Mouse (Mus musculus): Measurements from ENCODE around the gene Srsf10. TPM values are rescaled to one million over a fixed set of nuclear protein-coding genes. Genes with fewer than 3 reads are reported as not detected.
A peak's percentile ranks its signal among the peaks of the same experiment; 100 is the strongest.

The Srsf10 gene
- polyA plus RNA-seq, 1 experiment from 2014 or later = 88.1 TPM

- H3K27me3 ChIP-seq (ENCODE audit: control insufficient read depth, insufficient read depth, low read length) = no peaks in the 10 kb centered on the region
- ATAC-seq (ENCODE audit: low FRiP score, low TSS enrichment) (peak; percentile 86), DNase-seq (ENCODE audit: low spot score) (peak; percentile 86)
- H3K4me3 ChIP-seq (ENCODE audit: low read depth, low read length) = no peak overlapping the region
- 4% methylated on average over 4 of the region's 4 CpGs for WGBS
- no peaks in the 10 kb centered on the region for H3K36me3 ChIP-seq (ENCODE audit: control insufficient read depth, insufficient read depth, low read length)
- no peak overlapping the region for H3K27ac ChIP-seq (replicated peaks)
- no peaks in the 10 kb centered on the region for H3K9me3 ChIP-seq (ENCODE audit: control insufficient read depth, low read length)
- no peak overlapping the region for H3K4me2 ChIP-seq (replicated peaks; ENCODE audit: low read depth)
- TF ChIP-seq CTCF (IDR thresholded peaks at IDR 0.05; ENCODE audit: low read depth) (peak; percentile 95), EP300 (optimal IDR thresholded peaks at IDR 0.05) (no peak)
- H3K9ac ChIP-seq (ENCODE audit: low read length) = no peak overlapping the region
- no peaks in the 10 kb centered on the region for H3K4me1 ChIP-seq (replicated peaks; ENCODE audit: control insufficient read depth, insufficient read depth)
These were observed 34.3 kb downstream of the Srsf10 start for GRCm38 (mm10) chr4:135889884-135890283.

- Histone ChIP-seq H3K4me3 (ENCODE audit: low read depth, low read length) (no peak overlapping the region), H3K9me3 (ENCODE audit: control insufficient read depth, low read length) (no peaks in the 10 kb centered on the region), H3K9ac (ENCODE audit: low read length) (no peak overlapping the region), H3K4me1 (replicated peaks; ENCODE audit: control insufficient read depth, insufficient read depth) (no peaks in the 10 kb centered on the region), H3K36me3 (ENCODE audit: control insufficient read depth, insufficient read depth, low read length) (no peaks in the 10 kb centered on the region), H3K27ac (replicated peaks) (no peak overlapping the region), H3K27me3 (ENCODE audit: control insufficient read depth, insufficient read depth, low read length) (no peaks in the 10 kb centered on the region), H3K4me2 (replicated peaks; ENCODE audit: low read depth) (no peak overlapping the region)
- TF ChIP-seq CTCF (IDR thresholded peaks at IDR 0.05; ENCODE audit: low read depth) (no peak), EP300 (optimal IDR thresholded peaks at IDR 0.05) (no peak)
- ATAC-seq (ENCODE audit: low FRiP score, low TSS enrichment) (no peak), DNase-seq (ENCODE audit: low spot score) (no peak)
- 82% methylated on average over 2 of the region's 2 CpGs for WGBS
These were observed 36.0 kb downstream of the Srsf10 start for GRCm38 (mm10) chr4:135891539-135891938.

- Histone ChIP-seq H3K27ac (replicated peaks) (no peak overlapping the region), H3K27me3 (ENCODE audit: control insufficient read depth, insufficient read depth, low read length) (no peaks in the 10 kb centered on the region), H3K9me3 (ENCODE audit: control insufficient read depth, low read length) (no peaks in the 10 kb centered on the region), H3K9ac (ENCODE audit: low read length) (no peak overlapping the region), H3K36me3 (ENCODE audit: control insufficient read depth, insufficient read depth, low read length) (no peaks in the 10 kb centered on the region), H3K4me1 (replicated peaks; ENCODE audit: control insufficient read depth, insufficient read depth) (no peaks in the 10 kb centered on the region), H3K4me3 (ENCODE audit: low read depth, low read length) (no peak overlapping the region), H3K4me2 (replicated peaks; ENCODE audit: low read depth) (no peak overlapping the region)
- TF ChIP-seq CTCF (IDR thresholded peaks at IDR 0.05; ENCODE audit: low read depth) = peak; percentile 53; the same call in 1 of the 2 replicates
- TF ChIP-seq EP300 (optimal IDR thresholded peaks at IDR 0.05) = no peak
- ATAC-seq (ENCODE audit: low FRiP score, low TSS enrichment) (no peak), DNase-seq (ENCODE audit: low spot score) (no peak)
- 48% methylated on average over 4 of the region's 4 CpGs for WGBS
These were observed 37.3 kb downstream of the Srsf10 start for GRCm38 (mm10) chr4:135892884-135893283.

- no peak within 1 kb of the TSS for H3K4me2 ChIP-seq (replicated peaks; ENCODE audit: low read depth)
- no peaks in the 10 kb centered on the region for H3K9me3 ChIP-seq (ENCODE audit: control insufficient read depth, low read length)
- H3K9ac ChIP-seq (ENCODE audit: low read length) = no peak within 1 kb of the TSS
- WGBS = 45% methylated on average over 8 of the region's 8 CpGs
- no peak for ATAC-seq (ENCODE audit: low FRiP score, low TSS enrichment)
- H3K4me1 ChIP-seq (replicated peaks; ENCODE audit: control insufficient read depth, insufficient read depth) = no peaks in the 10 kb centered on the region
- no peaks in the 10 kb centered on the region for H3K27me3 ChIP-seq (ENCODE audit: control insufficient read depth, insufficient read depth, low read length)
- H3K4me3 ChIP-seq (ENCODE audit: low read depth, low read length) = no peak within 1 kb of the TSS
- H3K36me3 ChIP-seq (ENCODE audit: control insufficient read depth, insufficient read depth, low read length) = no peaks in the 10 kb centered on the region
- DNase-seq (ENCODE audit: low spot score) = no peak
- TF ChIP-seq CTCF (IDR thresholded peaks at IDR 0.05; ENCODE audit: low read depth) (no peak), EP300 (optimal IDR thresholded peaks at IDR 0.05) (no peak)
- H3K27ac ChIP-seq (replicated peaks) = no peak within 1 kb of the TSS
These were observed 39.6 kb downstream of the Srsf10 start, which contains the start of gene Cnr2 for GRCm38 (mm10) chr4:135895071-135895571. Cnr2 (plus strand) TSS chr4:135895394.

GRCm38 (mm10) chr4:135896157-135896556, 40.6 kb downstream of the Srsf10 start:
- Histone ChIP-seq H3K27ac (replicated peaks) (no peak overlapping the region), H3K27me3 (ENCODE audit: control insufficient read depth, insufficient read depth, low read length) (no peaks in the 10 kb centered on the region), H3K4me1 (replicated peaks; ENCODE audit: control insufficient read depth, insufficient read depth) (no peaks in the 10 kb centered on the region), H3K4me2 (replicated peaks; ENCODE audit: low read depth) (no peak overlapping the region), H3K36me3 (ENCODE audit: control insufficient read depth, insufficient read depth, low read length) (no peaks in the 10 kb centered on the region), H3K4me3 (ENCODE audit: low read depth, low read length) (no peak overlapping the region), H3K9me3 (ENCODE audit: control insufficient read depth, low read length) (no peaks in the 10 kb centered on the region), H3K9ac (ENCODE audit: low read length) (no peak overlapping the region)
- no peak for DNase-seq (ENCODE audit: low spot score)
- TF ChIP-seq CTCF (IDR thresholded peaks at IDR 0.05; ENCODE audit: low read depth) (no peak), EP300 (optimal IDR thresholded peaks at IDR 0.05) (no peak)
- WGBS = 78% methylated on average over 6 of the region's 6 CpGs
- no peak for ATAC-seq (ENCODE audit: low FRiP score, low TSS enrichment)

- no peak overlapping the region for H3K4me2 ChIP-seq (replicated peaks; ENCODE audit: low read depth)
- DNase-seq (ENCODE audit: low spot score) = peak; percentile 57
These were observed 43.0 kb downstream of the Srsf10 start for GRCm38 (mm10) chr4:135898380-135899049.

More at GRCm38 (mm10) chr4:135898380-135899049, 43.0 kb downstream of the Srsf10 start:
- H3K4me3 ChIP-seq (ENCODE audit: low read depth, low read length) = no peak overlapping the region
- no peaks in the 10 kb centered on the region for H3K4me1 ChIP-seq (replicated peaks; ENCODE audit: control insufficient read depth, insufficient read depth)
- H3K27ac ChIP-seq (replicated peaks) = no peak overlapping the region
- 56% methylated on average over 9 of the region's 9 CpGs for WGBS
- H3K27me3 ChIP-seq (ENCODE audit: control insufficient read depth, insufficient read depth, low read length) = no peaks in the 10 kb centered on the region
- H3K9me3 ChIP-seq (ENCODE audit: control insufficient read depth, low read length) = no peaks in the 10 kb centered on the region
- TF ChIP-seq EP300 (optimal IDR thresholded peaks at IDR 0.05) (no peak), CTCF (IDR thresholded peaks at IDR 0.05; ENCODE audit: low read depth) (no peak)
- ATAC-seq (ENCODE audit: low FRiP score, low TSS enrichment) = peak; percentile 82
- H3K9ac ChIP-seq (ENCODE audit: low read length) = no peak overlapping the region
- H3K36me3 ChIP-seq (ENCODE audit: control insufficient read depth, insufficient read depth, low read length) = no peaks in the 10 kb centered on the region

All from stomach, postnatal 0 days (tissue).